Mouse (Mus musculus): ENCODE results near the gene Nrtn. TPM values are rescaled to one million over a fixed set of nuclear protein-coding genes. Genes with fewer than 3 reads are reported as not detected.

The Nrtn gene
- polyA plus RNA-seq, 1 experiment from 2014 or later, result 4.5 TPM

GRCm38 (mm10) chr17:56729656-56730055, 27.7 kb downstream of the Nrtn start:
- Histone ChIP-seq H3K4me2 (ENCODE audit: low read depth, low read length) (no peak overlapping the region), H3K4me3 (replicated peaks; ENCODE audit: low read length) (no peak overlapping the region), H3K4me1 (ENCODE audit: control insufficient read depth, insufficient read depth, low read length) (peaks cover 26% of the 10 kb centered on the region), H3K9me3 (replicated peaks; ENCODE audit: control insufficient read depth, low read length) (no peaks in the 10 kb centered on the region), H3K27me3 (ENCODE audit: control insufficient read depth, insufficient read depth, low read length) (no peaks in the 10 kb centered on the region), H3K36me3 (ENCODE audit: control insufficient read depth, insufficient read depth, low read length) (no peaks in the 10 kb centered on the region), H3K9ac (ENCODE audit: low read length) (no peak overlapping the region), H3K27ac (ENCODE audit: low read length) (no peak overlapping the region)
- WGBS, result 71% methylated on average over 2 of the region's 2 CpGs
- no peak for ATAC-seq (ENCODE audit: insufficient read depth, low FRiP score)

- H3K9ac ChIP-seq (ENCODE audit: low read length), result no peak overlapping the region; the same call in 1 of the 2 replicates
- no peak for ATAC-seq (ENCODE audit: insufficient read depth, low FRiP score)
- WGBS, result 42% methylated on average over 6 of the region's 6 CpGs
- no peaks in the 10 kb centered on the region for H3K27me3 ChIP-seq (ENCODE audit: control insufficient read depth, insufficient read depth, low read length)
- no peak overlapping the region for H3K4me2 ChIP-seq (ENCODE audit: low read depth, low read length)
- H3K9me3 ChIP-seq (replicated peaks; ENCODE audit: control insufficient read depth, low read length), result no peaks in the 10 kb centered on the region
- no peak overlapping the region for H3K27ac ChIP-seq (ENCODE audit: low read length)
- H3K36me3 ChIP-seq (ENCODE audit: control insufficient read depth, insufficient read depth, low read length), result no peaks in the 10 kb centered on the region
- H3K4me1 ChIP-seq (ENCODE audit: control insufficient read depth, insufficient read depth, low read length), result peaks cover 26% of the 10 kb centered on the region
- no peak overlapping the region for H3K4me3 ChIP-seq (replicated peaks; ENCODE audit: low read length)
These were observed 28.2 kb downstream of the Nrtn start for GRCm38 (mm10) chr17:56729151-56729550.

- no peaks in the 10 kb centered on the region for H3K36me3 ChIP-seq (ENCODE audit: control insufficient read depth, insufficient read depth, low read length)
- peaks cover 26% of the 10 kb centered on the region for H3K4me1 ChIP-seq (ENCODE audit: control insufficient read depth, insufficient read depth, low read length)
- H3K4me3 ChIP-seq (replicated peaks; ENCODE audit: low read length), result no peak overlapping the region
- peak overlapping the region; percentile 73; the same call in 1 of the 2 replicates for H3K27ac ChIP-seq (ENCODE audit: low read length)
- H3K27me3 ChIP-seq (ENCODE audit: control insufficient read depth, insufficient read depth, low read length), result no peaks in the 10 kb centered on the region
- peak overlapping the region; percentile 37; the same call in 1 of the 2 replicates for H3K9ac ChIP-seq (ENCODE audit: low read length)
- 7% methylated on average over 12 of the region's 12 CpGs for WGBS
- no peaks in the 10 kb centered on the region for H3K9me3 ChIP-seq (replicated peaks; ENCODE audit: control insufficient read depth, low read length)
- peak overlapping the region; percentile 34 for H3K4me2 ChIP-seq (ENCODE audit: low read depth, low read length)
- peak; percentile 34; the same call in 1 of the 2 replicates for ATAC-seq (ENCODE audit: insufficient read depth, low FRiP score)
These were observed 29.2 kb downstream of the Nrtn start for GRCm38 (mm10) chr17:56728117-56728516.

- Histone ChIP-seq H3K4me1 (ENCODE audit: control insufficient read depth, insufficient read depth, low read length) (peaks cover 26% of the 10 kb centered on the region), H3K27me3 (ENCODE audit: control insufficient read depth, insufficient read depth, low read length) (no peaks in the 10 kb centered on the region), H3K4me2 (ENCODE audit: low read depth, low read length) (peak overlapping the region; percentile 34; the same call in 1 of the 2 replicates), H3K9me3 (replicated peaks; ENCODE audit: control insufficient read depth, low read length) (no peaks in the 10 kb centered on the region), H3K36me3 (ENCODE audit: control insufficient read depth, insufficient read depth, low read length) (no peaks in the 10 kb centered on the region), H3K9ac (ENCODE audit: low read length) (peak overlapping the region; percentile 35), H3K4me3 (replicated peaks; ENCODE audit: low read length) (no peak overlapping the region), H3K27ac (ENCODE audit: low read length) (peak overlapping the region; percentile 73)
- 8% methylated on average over 12 of the region's 12 CpGs for WGBS
- peak; percentile 24; the same call in 1 of the 2 replicates for ATAC-seq (ENCODE audit: insufficient read depth, low FRiP score)
These were observed 29.7 kb downstream of the Nrtn start for GRCm38 (mm10) chr17:56727659-56728058.

GRCm38 (mm10) chr17:56727029-56727649, 30.2 kb downstream of the Nrtn start:
- Histone ChIP-seq H3K4me2 (ENCODE audit: low read depth, low read length) (peak overlapping the region; percentile 34; the same call in 1 of the 2 replicates), H3K27ac (ENCODE audit: low read length) (peak overlapping the region; percentile 73), H3K27me3 (ENCODE audit: control insufficient read depth, insufficient read depth, low read length) (no peaks in the 10 kb centered on the region), H3K9me3 (replicated peaks; ENCODE audit: control insufficient read depth, low read length) (no peaks in the 10 kb centered on the region), H3K4me1 (ENCODE audit: control insufficient read depth, insufficient read depth, low read length) (peaks cover 26% of the 10 kb centered on the region), H3K9ac (ENCODE audit: low read length) (peak overlapping the region; percentile 35), H3K36me3 (ENCODE audit: control insufficient read depth, insufficient read depth, low read length) (no peaks in the 10 kb centered on the region), H3K4me3 (replicated peaks; ENCODE audit: low read length) (no peak overlapping the region)
- WGBS, result 12% methylated on average over 7 of the region's 7 CpGs
- no peak for ATAC-seq (ENCODE audit: insufficient read depth, low FRiP score)

GRCm38 (mm10) chr17:56723419-56724161, 33.7 kb downstream of the Nrtn start:
- ATAC-seq (ENCODE audit: insufficient read depth, low FRiP score), result no peak
- Histone ChIP-seq H3K9me3 (replicated peaks; ENCODE audit: control insufficient read depth, low read length) (no peaks in the 10 kb centered on the region), H3K27ac (ENCODE audit: low read length) (no peak overlapping the region), H3K4me2 (ENCODE audit: low read depth, low read length) (no peak overlapping the region), H3K9ac (ENCODE audit: low read length) (peak overlapping the region; percentile 32; the same call in 1 of the 2 replicates), H3K36me3 (ENCODE audit: control insufficient read depth, insufficient read depth, low read length) (no peaks in the 10 kb centered on the region), H3K4me3 (replicated peaks; ENCODE audit: low read length) (no peak overlapping the region), H3K27me3 (ENCODE audit: control insufficient read depth, insufficient read depth, low read length) (no peaks in the 10 kb centered on the region), H3K4me1 (ENCODE audit: control insufficient read depth, insufficient read depth, low read length) (peaks cover 29% of the 10 kb centered on the region)
- WGBS, result 70% methylated on average over 11 of the region's 11 CpGs

GRCm38 (mm10) chr17:56722441-56722840, 34.9 kb downstream of the Nrtn start:
- Histone ChIP-seq H3K36me3 (ENCODE audit: control insufficient read depth, insufficient read depth, low read length) (no peaks in the 10 kb centered on the region), H3K4me2 (ENCODE audit: low read depth, low read length) (no peak overlapping the region), H3K27me3 (ENCODE audit: control insufficient read depth, insufficient read depth, low read length) (no peaks in the 10 kb centered on the region), H3K4me1 (ENCODE audit: control insufficient read depth, insufficient read depth, low read length) (peaks cover 22% of the 10 kb centered on the region), H3K9ac (ENCODE audit: low read length) (no peak overlapping the region), H3K27ac (ENCODE audit: low read length) (no peak overlapping the region), H3K4me3 (replicated peaks; ENCODE audit: low read length) (no peak overlapping the region), H3K9me3 (replicated peaks; ENCODE audit: control insufficient read depth, low read length) (no peaks in the 10 kb centered on the region)
- ATAC-seq (ENCODE audit: insufficient read depth, low FRiP score), result no peak
- 47% methylated on average over 5 of the region's 5 CpGs for WGBS

- ATAC-seq (ENCODE audit: insufficient read depth, low FRiP score), result peak; percentile 71
- Histone ChIP-seq H3K4me2 (ENCODE audit: low read depth, low read length) (peak within 1 kb of the TSS; percentile 57), H3K4me3 (replicated peaks; ENCODE audit: low read length) (peak within 1 kb of the TSS; percentile 93), H3K27ac (ENCODE audit: low read length) (peak within 1 kb of the TSS; percentile 88), H3K36me3 (ENCODE audit: control insufficient read depth, insufficient read depth, low read length) (no peaks in the 10 kb centered on the region), H3K9ac (ENCODE audit: low read length) (peak within 1 kb of the TSS; percentile 92), H3K27me3 (ENCODE audit: control insufficient read depth, insufficient read depth, low read length) (no peaks in the 10 kb centered on the region), H3K4me1 (ENCODE audit: control insufficient read depth, insufficient read depth, low read length) (peaks cover 23% of the 10 kb centered on the region), H3K9me3 (replicated peaks; ENCODE audit: control insufficient read depth, low read length) (no peaks in the 10 kb centered on the region)
- WGBS, result under 1% methylated on average over 59 of the region's 59 CpGs
These were observed 39.8 kb downstream of the Nrtn start, which contains the start of the genes Ndufa11 and Vmac for GRCm38 (mm10) chr17:56717363-56718058. Ndufa11 (plus strand) TSS chr17:56717767. Vmac (minus strand) TSS chr17:56718022.
